Mouse (Mus musculus): ENCODE results near the gene Itpr1.

Gene Itpr1

GRCm38 (mm10) chr6:108278826-108279630, 66.1 kb downstream of the Itpr1 start:
- DNase-seq, result no peak

DNA sequence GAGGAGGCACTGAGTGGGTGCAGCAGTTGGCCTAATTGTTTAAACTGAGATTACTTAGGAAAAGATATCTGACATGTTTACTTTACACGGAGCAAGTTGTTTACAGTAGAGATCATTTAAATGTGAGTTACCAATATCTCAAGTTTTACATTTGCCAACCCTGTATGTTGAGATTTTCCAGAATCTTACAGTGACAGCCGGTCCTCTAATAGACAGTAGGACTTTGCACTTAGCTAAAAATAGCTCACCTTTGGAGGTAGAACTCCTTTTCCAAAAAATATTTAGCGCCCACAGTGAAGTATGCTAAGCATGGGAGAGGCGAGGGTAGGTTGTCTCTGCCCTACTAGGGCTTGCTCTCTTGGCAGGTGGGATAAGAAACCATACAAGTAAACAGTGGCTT, 69.2 kb downstream of the Itpr1 start:
- no peak for DNase-seq

- peak; percentile 58 for DNase-seq
Observed at GRCm38 (mm10) chr6:108282621-108283020, 69.7 kb downstream of the Itpr1 start.

GRCm38 (mm10) chr6:108284688-108285087, 71.8 kb downstream of the Itpr1 start:
- no peak for DNase-seq

DNA sequence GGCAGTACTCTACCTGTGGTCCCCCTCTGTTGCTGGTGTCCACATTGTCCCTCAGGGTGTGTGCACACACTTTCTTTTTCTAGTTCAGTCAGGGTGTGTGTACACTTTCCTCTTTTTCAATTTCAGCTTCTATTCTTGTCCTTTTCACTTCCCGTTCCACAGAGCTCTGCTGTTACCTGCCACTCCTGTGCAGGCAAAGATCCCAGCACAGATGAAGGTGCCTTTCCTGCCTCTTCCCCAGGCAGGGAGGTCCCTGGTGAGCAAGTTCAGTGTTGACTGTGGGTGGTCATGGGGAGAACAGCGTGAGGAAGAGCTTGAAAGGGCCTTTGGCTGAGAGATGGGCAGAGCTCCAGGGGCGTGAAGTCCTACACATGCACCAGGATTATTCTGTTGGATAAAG, 76.1 kb downstream of the Itpr1 start:
- no peak for DNase-seq

- no peak for DNase-seq
Observed at GRCm38 (mm10) chr6:108290978-108291377, 78.1 kb downstream of the Itpr1 start.

- DNase-seq, result no peak
Observed at GRCm38 (mm10) chr6:108291556-108291955, 78.7 kb downstream of the Itpr1 start.

DNA sequence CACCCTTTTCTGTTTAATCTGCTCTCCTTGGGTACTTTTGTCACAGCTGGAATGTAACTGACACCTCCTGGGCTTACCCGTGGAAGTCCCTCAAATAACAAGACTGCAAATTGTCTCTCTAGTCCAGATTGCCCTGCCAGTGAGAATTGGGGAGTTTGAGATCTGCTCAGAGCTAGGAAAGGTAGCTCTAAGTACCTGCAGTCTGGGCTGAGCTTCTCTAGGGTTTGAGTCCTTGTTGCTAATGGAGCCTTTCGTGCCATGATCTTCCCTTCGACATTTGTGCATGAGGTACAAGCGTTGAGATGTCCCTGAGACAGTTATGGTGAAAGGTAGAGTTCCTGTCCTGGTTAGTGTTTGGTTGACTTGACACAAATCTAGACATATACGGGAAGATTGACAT, 89.0 kb downstream of the Itpr1 start:
- no peak for DNase-seq

GRCm38 (mm10) chr6:108303619-108304567, 91.0 kb downstream of the Itpr1 start:
- no peak for DNase-seq

GRCm38 (mm10) chr6:108305171-108305779, 92.4 kb downstream of the Itpr1 start:
- no peak for DNase-seq

GRCm38 (mm10) chr6:108306240-108306639, 93.3 kb downstream of the Itpr1 start:
- peak; percentile 75 for DNase-seq

GRCm38 (mm10) chr6:108306910-108307584, 94.2 kb downstream of the Itpr1 start:
- DNase-seq, result peak; percentile 34

- no peak for DNase-seq
Observed at GRCm38 (mm10) chr6:108307770-108308169, 94.9 kb downstream of the Itpr1 start.

DNA sequence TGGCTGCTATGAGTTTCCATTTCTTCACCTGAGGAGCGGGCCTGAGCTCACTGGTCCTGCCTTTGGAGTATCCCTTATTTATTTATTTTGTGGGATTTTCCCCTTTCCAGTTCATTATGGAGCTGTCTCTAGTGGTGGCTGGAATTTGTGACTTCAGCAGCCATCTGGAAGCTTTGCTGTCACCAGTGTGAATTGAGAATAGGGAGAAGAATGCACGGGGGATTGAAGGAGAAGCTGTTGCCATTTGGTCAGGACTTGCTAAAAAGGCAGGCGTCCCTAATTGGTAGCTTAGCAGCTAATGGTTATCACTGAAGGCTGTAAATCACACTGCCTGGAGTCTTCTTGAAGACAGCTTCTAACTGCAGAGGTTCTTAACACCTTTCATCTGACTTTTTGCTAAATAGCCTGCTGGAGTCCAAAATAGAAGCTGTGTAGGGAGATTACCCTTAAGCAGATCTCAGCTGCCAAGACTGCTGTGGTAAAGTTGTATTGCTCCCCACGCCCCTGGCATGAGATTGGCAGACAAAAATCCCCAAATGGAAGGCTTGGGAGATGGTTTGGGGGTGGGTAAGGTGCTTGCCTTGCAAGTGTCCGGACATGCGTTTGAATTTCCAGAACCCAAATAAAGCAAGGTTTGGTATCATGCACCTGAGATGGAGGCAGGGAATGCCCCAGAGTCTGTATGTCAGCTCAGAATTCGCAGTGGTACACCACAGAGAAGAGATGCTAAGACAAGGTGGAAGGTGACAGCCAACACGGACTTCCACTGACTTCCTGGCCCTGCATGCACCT, 96.7 kb downstream of the Itpr1 start:
- DNase-seq, result no peak

- no peak for DNase-seq
Observed at GRCm38 (mm10) chr6:108313056-108313455, 100.2 kb downstream of the Itpr1 start.

DNA sequence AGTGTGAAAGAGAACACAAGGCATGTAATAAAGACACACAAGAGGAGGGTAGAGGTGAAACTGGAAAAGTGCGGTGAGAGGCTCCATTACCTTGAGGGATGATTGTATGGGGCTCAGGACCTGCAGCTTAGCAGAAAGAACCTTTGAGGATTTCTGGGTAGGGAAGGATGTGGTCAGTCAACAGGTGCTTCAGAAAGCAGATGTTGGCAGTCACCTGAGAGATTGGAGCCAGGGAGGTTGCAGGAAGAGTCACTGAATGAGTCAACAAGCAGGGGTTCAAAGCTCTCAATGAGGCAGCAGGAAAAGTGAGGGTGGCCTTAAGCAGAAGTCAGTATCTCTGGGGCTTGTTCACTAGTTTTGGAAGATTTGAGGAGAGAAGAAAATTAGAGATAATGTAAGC, 101.1 kb downstream of the Itpr1 start:
- no peak for DNase-seq

GRCm38 (mm10) chr6:108316268-108316824, 103.5 kb downstream of the Itpr1 start:
- no peak for DNase-seq

DNA sequence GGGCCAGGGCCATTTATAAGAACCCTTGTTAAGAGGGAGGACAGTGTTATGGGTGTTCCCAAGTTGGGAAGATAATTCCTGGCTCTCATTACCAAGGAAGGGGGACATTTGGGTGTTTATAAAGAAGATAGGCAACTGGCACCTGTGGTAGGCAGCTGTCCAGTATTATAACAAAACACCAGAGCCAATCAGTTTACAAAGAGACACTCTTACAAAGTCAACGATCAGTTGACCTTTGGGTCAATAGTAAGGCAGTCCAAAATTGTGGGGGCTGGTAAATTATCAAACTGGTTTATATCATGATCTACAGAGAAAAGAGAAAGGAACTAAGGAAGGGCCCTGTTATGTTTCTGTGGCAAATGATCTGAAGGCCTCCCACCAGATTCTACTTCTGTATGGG, 104.1 kb downstream of the Itpr1 start:
- DNase-seq, result no peak

- no peak for DNase-seq
Observed at GRCm38 (mm10) chr6:108321653-108322052, 108.8 kb downstream of the Itpr1 start.

GRCm38 (mm10) chr6:108324464-108325025, 111.6 kb downstream of the Itpr1 start:
- no peak for DNase-seq

- DNase-seq, result no peak
Observed at GRCm38 (mm10) chr6:108325400-108325799, 112.5 kb downstream of the Itpr1 start.

All from kidney, postnatal 10 days (tissue).